Mouse (Mus musculus): Measurements from ENCODE around the gene Lemd1. TPM values are rescaled to one million over a fixed set of nuclear protein-coding genes. Genes with fewer than 3 reads are reported as not detected.
A peak's percentile ranks its signal among the peaks of the same experiment; 100 is the strongest.

Lemd1 gene
- polyA plus RNA-seq, 1 experiment = not detected

GRCm38 (mm10) chr1:132281523-132282176 lies 90.4 kb downstream of the Lemd1 start:
- TF ChIP-seq POLR2A (IDR thresholded peaks at IDR 0.05; ENCODE audit: low read depth, low read length) (no peak), CTCF (conservative IDR thresholded peaks at IDR 0.05; ENCODE audit: insufficient read depth, insufficient read length, low read depth, low read length) (no peak)
- DNase-seq = no peak
- Histone ChIP-seq H3K27me3 (replicated peaks; ENCODE audit: control insufficient read depth, insufficient read depth, low read length) (no peaks in the 10 kb centered on the region), H3K36me3 (ENCODE audit: control insufficient read depth, insufficient read depth, low read length) (no peaks in the 10 kb centered on the region), H3K4me3 (ENCODE audit: insufficient read depth, low read depth, low read length) (no peak overlapping the region), H3K27ac (ENCODE audit: insufficient read depth, low read depth, low read length) (no peak overlapping the region), H3K4me1 (ENCODE audit: control insufficient read depth, insufficient read depth, low read length) (no peaks in the 10 kb centered on the region)
- 45% methylated on average over 8 of the region's 8 CpGs for WGBS

GRCm38 (mm10) chr1:132282177-132282536 lies 90.9 kb downstream of the Lemd1 start:
- no peaks in the 10 kb centered on the region for H3K4me1 ChIP-seq (ENCODE audit: control insufficient read depth, insufficient read depth, low read length)
- H3K27ac ChIP-seq (ENCODE audit: insufficient read depth, low read depth, low read length) = no peak overlapping the region
- H3K4me3 ChIP-seq (ENCODE audit: insufficient read depth, low read depth, low read length) = no peak overlapping the region
- no peak for DNase-seq
- WGBS = 93% methylated on average over 2 of the region's 2 CpGs
- no peaks in the 10 kb centered on the region for H3K36me3 ChIP-seq (ENCODE audit: control insufficient read depth, insufficient read depth, low read length)
- TF ChIP-seq CTCF (conservative IDR thresholded peaks at IDR 0.05; ENCODE audit: insufficient read depth, insufficient read length, low read depth, low read length) (no peak), POLR2A (IDR thresholded peaks at IDR 0.05; ENCODE audit: low read depth, low read length) (no peak)
- no peaks in the 10 kb centered on the region for H3K27me3 ChIP-seq (replicated peaks; ENCODE audit: control insufficient read depth, insufficient read depth, low read length)

GRCm38 (mm10) chr1:132283018-132283417 lies 91.8 kb downstream of the Lemd1 start:
- Histone ChIP-seq H3K4me3 (ENCODE audit: insufficient read depth, low read depth, low read length) (no peak overlapping the region), H3K36me3 (ENCODE audit: control insufficient read depth, insufficient read depth, low read length) (no peaks in the 10 kb centered on the region), H3K4me1 (ENCODE audit: control insufficient read depth, insufficient read depth, low read length) (peaks cover 4% of the 10 kb centered on the region; the same call in 1 of the 2 replicates), H3K27me3 (replicated peaks; ENCODE audit: control insufficient read depth, insufficient read depth, low read length) (no peaks in the 10 kb centered on the region), H3K27ac (ENCODE audit: insufficient read depth, low read depth, low read length) (no peak overlapping the region)
- no peak for DNase-seq
- TF ChIP-seq CTCF (conservative IDR thresholded peaks at IDR 0.05; ENCODE audit: insufficient read depth, insufficient read length, low read depth, low read length) = no peak
- no peak for TF ChIP-seq POLR2A (IDR thresholded peaks at IDR 0.05; ENCODE audit: low read depth, low read length)
- WGBS = 87% methylated on average over 13 of the region's 13 CpGs

GRCm38 (mm10) chr1:132286735-132287134 lies 95.5 kb downstream of the Lemd1 start:
- H3K27ac ChIP-seq (ENCODE audit: insufficient read depth, low read depth, low read length) = no peak overlapping the region
- no peak for TF ChIP-seq CTCF (conservative IDR thresholded peaks at IDR 0.05; ENCODE audit: insufficient read depth, insufficient read length, low read depth, low read length)
- no peak for TF ChIP-seq POLR2A (IDR thresholded peaks at IDR 0.05; ENCODE audit: low read depth, low read length)
- WGBS = 56% methylated on average over 1 of the region's 1 CpGs
- no peak overlapping the region for H3K4me3 ChIP-seq (ENCODE audit: insufficient read depth, low read depth, low read length)
- peaks cover 11% of the 10 kb centered on the region; the same call in 1 of the 2 replicates for H3K4me1 ChIP-seq (ENCODE audit: control insufficient read depth, insufficient read depth, low read length)
- H3K36me3 ChIP-seq (ENCODE audit: control insufficient read depth, insufficient read depth, low read length) = no peaks in the 10 kb centered on the region
- no peak for DNase-seq
- H3K27me3 ChIP-seq (replicated peaks; ENCODE audit: control insufficient read depth, insufficient read depth, low read length) = no peaks in the 10 kb centered on the region

- no peaks in the 10 kb centered on the region for H3K27me3 ChIP-seq (replicated peaks; ENCODE audit: control insufficient read depth, insufficient read depth, low read length)
- no peak for DNase-seq
- WGBS = 66% methylated on average over 2 of the region's 2 CpGs
- H3K36me3 ChIP-seq (ENCODE audit: control insufficient read depth, insufficient read depth, low read length) = no peaks in the 10 kb centered on the region
- H3K4me3 ChIP-seq (ENCODE audit: insufficient read depth, low read depth, low read length) = no peak overlapping the region
- H3K4me1 ChIP-seq (ENCODE audit: control insufficient read depth, insufficient read depth, low read length) = peaks cover 17% of the 10 kb centered on the region
- 0 out of 2 replicates have a peak overlapping the region, but pooled peaks have one; percentile 25 for H3K27ac ChIP-seq (ENCODE audit: insufficient read depth, low read depth, low read length)
- TF ChIP-seq CTCF (conservative IDR thresholded peaks at IDR 0.05; ENCODE audit: insufficient read depth, insufficient read length, low read depth, low read length) (no peak), POLR2A (IDR thresholded peaks at IDR 0.05; ENCODE audit: low read depth, low read length) (no peak)
Measured at GRCm38 (mm10) chr1:132287445-132287844, 96.2 kb downstream of the Lemd1 start.

GRCm38 (mm10) chr1:132287991-132288451 lies 96.8 kb downstream of the Lemd1 start:
- H3K4me1 ChIP-seq (ENCODE audit: control insufficient read depth, insufficient read depth, low read length) = peaks cover 22% of the 10 kb centered on the region
- no peaks in the 10 kb centered on the region for H3K27me3 ChIP-seq (replicated peaks; ENCODE audit: control insufficient read depth, insufficient read depth, low read length)
- H3K27ac ChIP-seq (ENCODE audit: insufficient read depth, low read depth, low read length) = no peak overlapping the region
- WGBS = 32% methylated on average over 11 of the region's 11 CpGs
- no peak overlapping the region for H3K4me3 ChIP-seq (ENCODE audit: insufficient read depth, low read depth, low read length)
- no peaks in the 10 kb centered on the region for H3K36me3 ChIP-seq (ENCODE audit: control insufficient read depth, insufficient read depth, low read length)
- TF ChIP-seq CTCF (conservative IDR thresholded peaks at IDR 0.05; ENCODE audit: insufficient read depth, insufficient read length, low read depth, low read length) = no peak
- TF ChIP-seq POLR2A (IDR thresholded peaks at IDR 0.05; ENCODE audit: low read depth, low read length) = no peak
- peak; percentile 43 for DNase-seq

GRCm38 (mm10) chr1:132289965-132290364 lies 98.7 kb downstream of the Lemd1 start:
- Histone ChIP-seq H3K4me3 (ENCODE audit: insufficient read depth, low read depth, low read length) (no peak overlapping the region), H3K36me3 (ENCODE audit: control insufficient read depth, insufficient read depth, low read length) (no peaks in the 10 kb centered on the region), H3K4me1 (ENCODE audit: control insufficient read depth, insufficient read depth, low read length) (peaks cover 24% of the 10 kb centered on the region), H3K27me3 (replicated peaks; ENCODE audit: control insufficient read depth, insufficient read depth, low read length) (no peaks in the 10 kb centered on the region), H3K27ac (ENCODE audit: insufficient read depth, low read depth, low read length) (no peak overlapping the region)
- TF ChIP-seq POLR2A (IDR thresholded peaks at IDR 0.05; ENCODE audit: low read depth, low read length) (no peak), CTCF (conservative IDR thresholded peaks at IDR 0.05; ENCODE audit: insufficient read depth, insufficient read length, low read depth, low read length) (no peak)
- no peak for DNase-seq
- 89% methylated on average over 6 of the region's 6 CpGs for WGBS
